In the genomic region with DNA sequence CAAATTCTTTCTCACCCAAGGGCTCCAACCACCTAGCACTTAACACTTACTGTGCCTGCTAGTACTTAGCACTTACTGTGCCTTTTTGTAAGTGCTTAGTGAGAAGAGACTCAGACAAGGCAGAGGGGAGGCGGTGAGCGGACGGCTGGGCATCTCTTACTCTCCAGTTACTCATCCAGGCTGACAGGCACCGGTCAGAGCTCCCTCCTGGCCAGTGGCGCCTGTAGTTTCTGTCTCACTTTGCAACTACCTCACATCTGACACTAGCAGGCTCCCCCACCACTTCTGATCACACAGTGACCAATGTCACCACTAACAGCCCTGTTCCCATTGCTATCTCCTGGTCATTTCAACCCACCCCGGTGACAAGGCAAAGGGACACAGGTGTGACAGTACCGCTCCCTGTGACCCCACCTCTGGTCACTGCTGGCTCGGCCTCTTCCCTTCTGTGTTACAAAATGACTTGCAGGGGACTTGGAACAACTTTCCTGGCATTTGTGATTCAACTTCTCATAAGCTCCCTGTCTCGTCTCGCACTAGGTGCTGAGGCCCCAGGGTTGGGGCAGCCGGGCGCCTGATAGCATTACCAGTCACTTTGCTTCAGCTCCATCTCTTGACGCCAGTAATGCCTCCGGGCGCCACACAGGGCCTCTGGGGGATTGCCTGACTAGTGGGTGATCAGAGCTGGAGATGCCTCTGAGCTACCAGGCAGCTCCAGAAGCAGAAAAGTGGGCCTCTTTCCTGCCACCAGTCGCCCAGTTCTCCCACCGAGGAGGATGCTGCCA, we compare ENCODE assay signal across 13 mouse cellular contexts. TPM values are rescaled to one million over a fixed set of nuclear protein-coding genes. Genes with fewer than 3 reads are reported as not detected.
DNase-seq lines count a peak whose midpoint lies in the region; ATAC-seq and TF ChIP-seq lines count a peak whose summit lies in the region.
"Had no signal": no experiment of that assay in that cellular context is flagged by ENCODE, and none has a peak within 500 bp of the region (broad histone marks: within the 10 kb centered on the region; RNA-seq: fewer than 3 reads in every experiment).

No protein-coding gene starts in this region.

- H3K4me1 ChIP-seq in kidney, embryonic 15.5 days, result peaks cover 95% of the 10 kb centered on the region
- peaks cover 9% of the 10 kb centered on the region; the same call in 1 of the 2 replicates for H3K4me1 ChIP-seq in kidney, adult 2 months (ENCODE audit: control insufficient read depth, insufficient read depth, low read length)
- H3K4me1 ChIP-seq in cerebellum, adult 2 months (ENCODE audit: control insufficient read depth, insufficient read depth, low read length), result peaks cover 65% of the 10 kb centered on the region
- H3K4me1 ChIP-seq in embryonic fibroblast, embryonic 13.5 days (ENCODE audit: control insufficient read depth, insufficient read depth, low read length), result peaks cover 30% of the 10 kb centered on the region
- peaks cover 71% of the 10 kb centered on the region for H3K4me1 ChIP-seq in limb, embryonic 11.5 days (ENCODE audit: control insufficient read depth, insufficient read depth, low read length)

- H3K4me3 ChIP-seq in kidney, embryonic 15.5 days (replicated peaks), result no peak overlapping the region
- H3K4me3 ChIP-seq in kidney, adult 2 months (ENCODE audit: insufficient read depth, low read depth, low read length), result no peak overlapping the region
- H3K4me3 ChIP-seq in cerebellum, adult 2 months (replicated peaks; ENCODE audit: insufficient read depth, low read depth, low read length), result no peak overlapping the region
- H3K4me3 ChIP-seq in embryonic fibroblast, embryonic 13.5 days (ENCODE audit: insufficient read depth, low read length), result no peak overlapping the region
- no peak overlapping the region for H3K4me3 ChIP-seq in limb, embryonic 11.5 days (ENCODE audit: low read depth, low read length)
- H3K4me3 ChIP-seq: embryonic facial prominence, embryonic 13.5 days; neural tube, embryonic 12.5 days had no signal

- no peak overlapping the region for H3K4me2 ChIP-seq in kidney, embryonic 15.5 days
- no peak overlapping the region for H3K4me2 ChIP-seq in limb, embryonic 11.5 days (ENCODE audit: low read depth, severe bottlenecking)
- H3K4me2 ChIP-seq: embryonic facial prominence, embryonic 13.5 days; hindbrain, embryonic 14.5 days; lung, embryonic 14.5 days; neural tube, embryonic 12.5 days had no signal

- no peak for TF ChIP-seq POLR2A in kidney, adult 2 months (IDR thresholded peaks at IDR 0.05; ENCODE audit: low read depth, low read length)
- no peak for TF ChIP-seq POLR2A in cerebellum, adult 2 months (IDR thresholded peaks at IDR 0.05; ENCODE audit: borderline replicate concordance, insufficient read depth, low read length)
- 0 out of 2 replicates have a peak, but pooled peaks have one; percentile 11 for TF ChIP-seq POLR2A in embryonic fibroblast, embryonic 13.5 days (IDR thresholded peaks at IDR 0.05; ENCODE audit: low read depth, low read length)

- H3K9me3 ChIP-seq in kidney, embryonic 15.5 days (replicated peaks), result no peaks in the 10 kb centered on the region
- no peaks in the 10 kb centered on the region for H3K9me3 ChIP-seq in limb, embryonic 11.5 days (ENCODE audit: control insufficient read depth, low read length)
- H3K9me3 ChIP-seq: embryonic facial prominence, embryonic 13.5 days; neural tube, embryonic 12.5 days had no signal

- no peaks in the 10 kb centered on the region for H3K36me3 ChIP-seq in kidney, embryonic 15.5 days
- H3K36me3 ChIP-seq in kidney, adult 2 months (ENCODE audit: control insufficient read depth, insufficient read depth, low read length), result no peaks in the 10 kb centered on the region
- no peaks in the 10 kb centered on the region for H3K36me3 ChIP-seq in limb, embryonic 11.5 days (ENCODE audit: control insufficient read depth, insufficient read depth, low read length)
- H3K36me3 ChIP-seq: embryonic facial prominence, embryonic 13.5 days; neural tube, embryonic 12.5 days had no signal

- no peak for ATAC-seq in kidney, embryonic 15.5 days (replicated peaks; ENCODE audit: low FRiP score)
- no peak for ATAC-seq in limb, embryonic 11.5 days (ENCODE audit: insufficient number of reproducible peaks, low FRiP score, low TSS enrichment, low read depth)
- ATAC-seq in megakaryocyte-erythroid progenitor cell, adult 5-6 weeks (replicated peaks; ENCODE audit: low FRiP score, low TSS enrichment, poor library complexity, severe bottlenecking), result no peak

- 0 out of 2 replicates have a peak overlapping the region, but pooled peaks have one; percentile 60 for H3K27ac ChIP-seq in kidney, embryonic 15.5 days
- H3K27ac ChIP-seq in kidney, adult 2 months (ENCODE audit: insufficient read depth, low read depth, low read length), result no peak overlapping the region
- peak overlapping the region; percentile 62 for H3K27ac ChIP-seq in cerebellum, adult 2 months (ENCODE audit: insufficient read depth, low read length)
- peak overlapping the region; percentile 79 for H3K27ac ChIP-seq in embryonic fibroblast, embryonic 13.5 days (ENCODE audit: insufficient read depth, low read length)
- H3K27ac ChIP-seq in limb, embryonic 11.5 days (replicated peaks; ENCODE audit: low read depth, low read length), result no peak overlapping the region
- H3K27ac ChIP-seq: hindbrain, embryonic 14.5 days; neural tube, embryonic 12.5 days had no signal

- H3K9ac ChIP-seq in kidney, embryonic 15.5 days, result no peak overlapping the region
- peak overlapping the region; percentile 18; the same call in 1 of the 2 replicates for H3K9ac ChIP-seq in limb, embryonic 11.5 days (ENCODE audit: low read length)
- H3K9ac ChIP-seq: hindbrain, embryonic 14.5 days; lung, embryonic 14.5 days; neural tube, embryonic 12.5 days had no signal

- peaks cover 6% of the 10 kb centered on the region for H3K27me3 ChIP-seq in kidney, embryonic 15.5 days
- no peaks in the 10 kb centered on the region for H3K27me3 ChIP-seq in kidney, adult 2 months (replicated peaks; ENCODE audit: control insufficient read depth, insufficient read depth, low read length)
- no peaks in the 10 kb centered on the region for H3K27me3 ChIP-seq in cerebellum, adult 2 months (ENCODE audit: control insufficient read depth, insufficient read depth, low read length)
- no peaks in the 10 kb centered on the region for H3K27me3 ChIP-seq in limb, embryonic 11.5 days (ENCODE audit: control insufficient read depth, insufficient read depth, low read length)

- DNase-seq in kidney, adult 2 months, result no peak
- DNase-seq in cerebellum, adult 2 months, result peak; percentile 29 to 49
- no peak for DNase-seq in limb, embryonic 11.5 days (ENCODE audit: low spot score)
- no peak for DNase-seq in gastrocnemius, postnatal 10 days
- DNase-seq: kidney, postnatal 14 days; lung, embryonic 14.5 days; thymus, postnatal 36 days had no signal

- WGBS in kidney, embryonic 15.5 days, result 67% methylated on average over 17 of the region's 17 CpGs
- WGBS in kidney, adult 2 months, result 88% methylated on average over 17 of the region's 17 CpGs
- WGBS in cerebellum, adult 2 months, result 42% methylated on average over 17 of the region's 17 CpGs
- WGBS in limb, embryonic 11.5 days, result 66% methylated on average over 17 of the region's 17 CpGs

- TF ChIP-seq CTCF in kidney, adult 2 months (conservative IDR thresholded peaks at IDR 0.05; ENCODE audit: insufficient read depth, insufficient read length, low read depth, low read length), result no peak
- TF ChIP-seq CTCF in cerebellum, adult 2 months (IDR thresholded peaks at IDR 0.05; ENCODE audit: borderline replicate concordance, insufficient read depth, low read depth, low read length), result no peak
- TF ChIP-seq CTCF in embryonic fibroblast, embryonic 13.5 days (IDR thresholded peaks at IDR 0.05; ENCODE audit: borderline replicate concordance, insufficient read depth, low read length), result no peak

RNA-seq across cellular contexts. Expression of a gene that starts 8.5 kb away (rescaled TPM):
- polyA plus RNA-seq in kidney, embryonic 15.5 days (2015; fragmentation: Nextera tagmentation; extraction: Ambion mirVana), result 9.2 and 10.0 TPM in 2 replicates
- 6.1 and 6.2 TPM in 2 replicates for polyA plus RNA-seq in kidney, adult 2 months (2012; rRNA removed)
- 44.4 and 44.8 TPM in 2 replicates for polyA plus RNA-seq in cerebellum, adult 2 months (2012; rRNA removed)
- polyA plus RNA-seq in embryonic fibroblast, embryonic 13.5 days (2011; ENCODE audit: insufficient read length, low read depth, missing spikeins), result 101 and 119 TPM in 2 replicates
- 10.2 and 10.6 TPM in 2 replicates for polyA plus RNA-seq in limb, embryonic 11.5 days (2014; fragmentation: Nextera tagmentation; extraction: Ambion mirVana)
- total RNA-seq in gastrocnemius, postnatal 10 days (2021), result 10 to 100 TPM; 12.1 to 20.3 TPM
- not detected in 2 replicates for total RNA-seq in megakaryocyte-erythroid progenitor cell, adult 5-6 weeks (2014; fragmentation: Nextera tagmentation)
- total RNA-seq in megakaryocyte-erythroid progenitor cell, adult 5-6 weeks (2017), result not detected in 2 replicates

Comparison
In these comparisons a context has a peak if more than half of its experiments do, and no peak if none do; other contexts are left out.
1. H3K27ac ChIP-seq: peak in kidney, embryonic 15.5 days (single experiment), cerebellum, adult 2 months (single experiment) and embryonic fibroblast, embryonic 13.5 days (single experiment); none in kidney, adult 2 months (single experiment) and limb, embryonic 11.5 days (single experiment).
2. DNase-seq: peak in cerebellum, adult 2 months (2 of 2); none in kidney, adult 2 months (single experiment), limb, embryonic 11.5 days (single experiment) and gastrocnemius, postnatal 10 days (single experiment).